Mouse (Mus musculus): ENCODE measurements around the gene Atp12a.
A peak's percentile ranks its signal among the peaks of the same experiment; 100 is the strongest.

The Atp12a gene

GRCm38 (mm10) chr14:56379336-56379735 lies 14.5 kb downstream of the Atp12a start:
- DNase-seq (ENCODE audit: low spot score), result no peak

- no peak for DNase-seq (ENCODE audit: low spot score)
Observed at GRCm38 (mm10) chr14:56382366-56382765, 17.5 kb downstream of the Atp12a start.

- DNase-seq (ENCODE audit: low spot score), result peak; percentile 84
Observed at GRCm38 (mm10) chr14:56390247-56390646, 25.4 kb downstream of the Atp12a start.

GRCm38 (mm10) chr14:56393704-56394312 lies 28.9 kb downstream of the Atp12a start:
- DNase-seq (ENCODE audit: low spot score), result no peak

- DNase-seq (ENCODE audit: low spot score), result peak; percentile 76
Observed at GRCm38 (mm10) chr14:56398001-56398400, 33.1 kb downstream of the Atp12a start.

- DNase-seq (ENCODE audit: low spot score), result no peak
Observed at GRCm38 (mm10) chr14:56402311-56403071, 37.6 kb downstream of the Atp12a start, which contains the start of gene Rnf17. TSS of gene Rnf17 (plus strand) at chr14:56402581.

- DNase-seq (ENCODE audit: low spot score), result no peak
Observed at GRCm38 (mm10) chr14:56403072-56403375, 38.2 kb downstream of the Atp12a start.

Data from retina, embryonic 14.5 days (tissue).